Mouse (Mus musculus) retina, embryonic 14.5 days (tissue): ENCODE measurements around the gene Dmd.
A peak's percentile ranks its signal among the peaks of the same experiment; 100 is the strongest.
"Not testable (repeated sequence)": the region's sequence is repeated elsewhere in the genome, so short reads cannot be mapped to it uniquely, and the experiment has no call there.

Source experiments
- DNase-seq: peaks from one replicate; pipeline ENCODE4 v3.0.0-alpha.2; 2015; ENCODE audit warnings: low spot score

The Dmd gene

DNA sequence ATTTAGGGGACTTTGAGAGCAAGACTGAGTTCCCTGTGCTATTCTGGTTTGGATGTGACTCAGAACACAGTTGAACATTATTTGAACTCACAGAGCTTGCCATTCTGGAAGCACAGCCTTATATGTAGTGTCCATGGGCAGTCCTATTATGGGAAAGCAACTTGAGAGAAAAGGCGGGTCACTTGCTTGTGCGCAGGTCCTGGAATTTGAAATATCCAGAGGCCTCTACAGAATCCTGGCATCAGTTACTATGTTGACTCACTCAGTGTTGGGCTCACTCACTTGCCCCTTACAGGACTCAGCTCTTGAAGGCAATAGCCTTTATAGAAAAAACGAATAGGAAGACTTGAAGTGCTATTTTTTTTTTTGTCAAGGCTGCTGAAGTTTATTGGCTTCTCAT is at the start of gene Dmd:
Gene Dmd (plus strand): TSS at position 241 of the 400 bp plus-strand sequence.
- no peak for DNase-seq

DNA sequence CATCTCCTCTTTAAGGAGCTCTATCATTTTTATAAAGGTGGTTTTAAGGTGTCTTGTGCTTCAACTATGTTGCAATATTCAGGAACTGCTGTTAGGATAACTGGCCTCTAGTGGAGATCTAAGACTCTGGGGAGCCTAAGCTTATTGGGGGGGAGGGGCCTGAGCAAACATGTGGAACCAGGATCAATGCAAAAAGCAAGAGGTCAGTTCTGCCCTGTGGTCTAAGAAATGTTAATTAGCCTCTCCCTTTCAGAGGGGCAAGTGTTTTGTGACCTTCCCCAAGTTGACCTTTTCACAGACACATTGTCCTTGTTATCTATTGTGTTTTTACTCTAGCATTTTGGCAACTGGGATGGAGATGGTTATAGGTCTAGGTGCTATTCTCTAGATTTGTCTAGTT is 47.2 kb upstream of the Dmd start:
- no peak for DNase-seq

DNA sequence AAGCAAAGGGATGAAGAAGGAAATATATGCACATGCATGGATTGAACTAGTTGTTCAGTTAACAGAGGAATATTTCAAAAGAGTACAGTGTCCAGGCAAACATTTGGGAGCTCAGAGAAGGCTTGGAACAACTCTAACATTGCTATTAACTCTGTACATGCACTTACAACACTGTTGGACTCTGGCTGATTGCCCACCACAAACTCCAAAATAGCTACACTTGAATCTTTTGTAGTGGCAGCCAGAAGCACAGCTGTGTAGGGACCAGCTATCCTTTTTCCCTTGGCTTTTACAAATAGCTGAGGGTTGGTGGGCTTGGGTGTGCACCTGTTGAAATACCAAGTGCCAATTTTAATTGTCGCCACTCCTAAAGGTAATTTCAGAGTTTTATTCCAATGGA is 39.0 kb downstream of the Dmd start:
- no peak for DNase-seq

DNA sequence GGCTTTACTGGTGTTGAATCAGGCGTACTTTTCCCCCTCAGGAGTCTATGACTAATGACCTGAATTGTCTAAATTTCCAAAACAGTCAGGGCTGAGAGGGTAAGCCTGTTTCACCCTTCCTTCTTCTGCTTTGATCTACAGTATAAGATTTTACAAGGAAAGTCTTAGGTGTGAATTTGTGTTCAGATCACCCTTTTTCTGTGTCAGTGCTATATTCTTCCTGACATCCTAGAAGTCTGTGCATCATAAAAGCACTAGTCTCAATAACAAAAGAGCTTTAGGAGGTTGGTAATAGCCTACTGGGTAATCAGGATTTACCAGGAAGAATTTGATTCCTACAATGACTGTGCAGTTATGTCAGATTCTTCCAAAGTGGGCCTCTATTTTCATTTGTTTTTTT is 101.5 kb downstream of the Dmd start:
- no peak for DNase-seq

GRCm38 (mm10) chrX:83116171-83116876 is 167.7 kb downstream of the Dmd start:
- DNase-seq, result no peak

DNA sequence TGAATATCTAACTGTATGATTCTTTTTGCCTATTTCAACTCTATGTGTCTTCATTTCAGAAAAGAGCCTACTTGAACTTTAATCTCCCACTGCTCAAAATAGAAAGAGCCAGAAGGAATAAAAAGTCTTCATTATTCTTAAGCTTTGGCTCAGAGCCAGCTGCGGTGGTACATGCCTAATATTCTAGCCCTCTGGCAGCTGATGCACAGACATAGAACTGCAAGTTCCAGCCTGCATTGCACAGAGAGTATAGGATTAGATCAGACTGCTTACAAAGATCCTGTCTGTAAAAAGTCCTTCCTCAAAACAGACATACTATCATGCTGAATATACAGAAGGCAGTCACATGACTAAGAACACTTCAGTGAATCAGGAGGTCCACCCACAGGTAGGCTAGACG is 168.5 kb downstream of the Dmd start:
- peak; percentile 2 for DNase-seq

GRCm38 (mm10) chrX:83220563-83220962 is 271.9 kb downstream of the Dmd start:
- no peak for DNase-seq

DNA sequence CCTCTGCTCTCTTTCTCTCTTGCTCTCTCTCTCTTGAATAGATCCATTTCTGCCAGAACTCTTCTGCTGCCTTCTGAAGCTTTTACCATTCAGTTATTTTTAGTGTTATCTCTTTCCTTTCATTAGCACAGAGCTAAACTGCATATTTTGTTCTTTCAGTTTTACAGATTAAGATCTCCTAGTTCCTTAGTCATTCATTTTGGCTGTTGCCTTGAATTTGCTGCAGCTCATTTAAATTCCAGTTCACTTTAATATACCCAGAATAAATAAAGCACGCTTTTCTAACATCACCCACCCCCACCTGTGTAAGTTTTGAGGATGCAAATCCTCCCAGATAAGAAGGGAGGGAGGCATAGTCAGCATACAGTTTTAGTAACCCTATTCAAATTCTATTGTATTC is 272.4 kb downstream of the Dmd start:
- no peak for DNase-seq

GRCm38 (mm10) chrX:83487598-83487997 is 538.9 kb downstream of the Dmd start, which contains the start of gene Tsga8:
Gene Tsga8 (minus strand): TSS chrX:83487924.
- DNase-seq, result no peak

GRCm38 (mm10) chrX:83674998-83675397 is 726.3 kb downstream of the Dmd start:
- DNase-seq, result no peak

DNA sequence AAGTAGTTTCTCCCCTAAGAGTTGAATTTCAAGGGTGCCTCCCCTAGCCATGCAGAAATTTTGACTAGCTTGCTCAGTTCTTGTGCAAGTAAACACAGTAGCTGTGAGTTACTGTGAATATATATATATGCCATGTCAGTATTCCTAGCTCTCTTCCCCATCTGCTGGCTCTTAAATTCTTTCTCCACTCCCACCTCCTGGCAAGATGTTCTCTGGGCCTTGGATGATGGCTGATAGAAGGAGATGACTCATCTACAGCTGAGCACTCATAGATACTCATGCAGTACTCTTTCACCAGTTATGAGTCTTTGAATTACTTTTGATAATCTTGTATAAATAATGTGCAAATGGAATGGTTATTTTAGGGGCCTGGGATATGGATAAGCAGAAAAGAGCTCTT is 737.9 kb downstream of the Dmd start:
- no peak for DNase-seq

- peak; percentile 62 for DNase-seq
These were observed 791.9 kb downstream of the Dmd start for GRCm38 (mm10) chrX:83740533-83740932.

DNA sequence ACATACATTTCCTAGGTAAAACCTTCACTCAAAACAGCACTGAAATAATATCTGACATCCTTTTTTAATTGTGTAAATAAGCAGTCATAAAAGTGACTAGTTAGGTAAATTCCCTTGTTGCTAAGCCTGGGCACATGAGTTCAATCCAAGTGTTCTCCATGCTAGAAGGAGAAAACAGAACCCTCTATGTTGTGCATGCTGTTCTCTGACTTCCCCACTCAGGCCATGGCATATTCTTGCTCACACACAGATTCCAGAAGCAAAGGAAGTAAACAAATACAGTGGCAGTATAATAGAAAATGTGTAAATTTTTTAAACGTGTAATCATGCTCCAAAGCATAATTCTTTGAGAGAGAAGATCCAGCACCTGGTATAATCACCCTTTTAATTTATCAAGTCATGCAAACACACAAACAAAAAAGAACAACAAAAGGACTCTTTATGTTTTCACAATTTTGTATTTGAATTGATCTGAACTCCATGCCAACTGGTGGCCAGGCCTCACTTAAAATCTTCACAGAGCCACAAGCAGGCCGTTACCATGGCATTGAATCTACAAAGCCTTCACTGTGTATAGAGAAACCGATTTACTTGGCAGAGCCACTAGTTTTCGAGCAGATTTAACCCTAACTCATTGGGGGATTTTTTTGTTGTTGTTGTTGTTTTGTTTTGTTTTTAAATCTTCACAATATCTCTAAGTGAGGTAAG is 797.8 kb downstream of the Dmd start:
- DNase-seq, result no peak

- peak; percentile 17 for DNase-seq
These were observed 838.7 kb downstream of the Dmd start for GRCm38 (mm10) chrX:83787406-83787805.

DNA sequence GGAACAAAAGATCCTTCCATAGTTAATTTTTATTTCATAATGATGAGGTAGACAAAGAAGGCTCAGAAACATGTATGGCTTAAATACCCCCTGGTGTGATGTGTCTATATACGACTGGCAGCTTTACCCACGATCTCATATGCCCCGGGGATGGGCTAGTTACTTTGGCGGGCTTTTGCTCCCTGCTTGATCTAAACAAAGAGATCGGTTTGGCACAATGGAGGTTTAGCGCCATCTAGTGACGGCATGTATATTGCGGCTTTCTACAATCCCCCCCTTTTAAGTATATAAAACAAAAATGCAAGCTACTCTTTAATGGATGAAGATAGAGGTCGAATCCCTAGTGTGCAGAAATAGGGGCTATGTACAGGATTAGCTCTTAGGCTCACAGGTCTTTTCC is 918.8 kb downstream of the Dmd start:
- DNase-seq, result peak; percentile 22

DNA sequence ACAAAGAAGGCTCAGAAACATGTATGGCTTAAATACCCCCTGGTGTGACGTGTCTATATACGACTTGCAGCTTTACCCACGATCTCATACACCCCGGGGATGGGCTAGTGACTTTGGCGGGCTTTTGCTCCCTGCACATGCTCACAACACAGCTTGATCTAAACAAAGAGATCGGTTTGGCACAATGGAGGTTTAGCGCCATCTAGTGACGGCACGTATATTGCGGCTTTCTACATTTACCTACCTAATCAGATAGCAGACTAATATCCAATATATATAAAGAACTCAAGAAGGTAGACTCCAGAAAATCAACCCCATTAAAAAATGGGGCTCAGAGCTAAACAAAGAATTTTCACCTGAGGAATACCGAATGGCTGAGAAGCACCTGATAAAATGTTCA is 926.7 kb downstream of the Dmd start:
- peak; percentile 73 for DNase-seq

- no peak for DNase-seq
These were observed 1027.2 kb downstream of the Dmd start for GRCm38 (mm10) chrX:83975895-83976294.

GRCm38 (mm10) chrX:84001294-84001693 is 1052.6 kb downstream of the Dmd start:
- peak; percentile 60 for DNase-seq

DNA sequence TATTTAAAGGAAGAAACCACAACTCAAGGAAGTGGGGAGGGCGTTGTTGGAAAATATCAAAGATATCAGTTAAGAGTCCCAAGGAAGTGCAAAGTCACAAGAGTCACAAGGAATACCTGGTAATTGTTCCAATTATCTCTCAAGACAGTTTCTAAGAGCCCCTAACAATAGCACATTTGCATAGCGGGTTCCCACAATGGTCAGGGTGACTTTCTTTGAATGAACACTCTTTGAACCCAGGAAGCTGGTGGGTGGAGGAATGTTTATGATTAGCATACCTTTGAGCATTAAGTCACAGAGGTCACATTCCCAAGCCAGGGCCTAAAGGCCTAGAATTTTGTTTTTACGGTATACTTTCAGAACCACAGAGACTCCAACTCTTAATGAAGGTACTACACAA is 1113.8 kb downstream of the Dmd start:
- not testable (repeated sequence) for DNase-seq

DNA sequence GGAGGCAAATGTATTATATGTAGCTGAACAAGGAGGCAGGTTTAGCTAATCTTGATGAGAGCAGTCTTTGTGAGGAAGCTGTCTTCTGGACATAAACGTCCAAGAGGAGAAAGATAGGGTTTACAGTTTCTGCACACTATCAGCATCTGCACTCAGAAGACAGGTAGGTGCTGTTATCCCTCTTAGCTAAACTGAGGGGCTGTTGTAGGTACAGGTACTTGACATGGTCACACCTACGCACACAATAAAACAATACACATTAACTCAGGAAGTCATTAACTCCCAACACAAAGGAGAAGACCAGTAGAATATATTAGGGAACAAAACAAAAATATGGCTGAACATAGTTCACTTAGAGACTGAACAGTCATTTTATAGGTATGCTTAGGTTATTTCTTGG is 1217.2 kb downstream of the Dmd start:
- no peak for DNase-seq

- DNase-seq, result no peak
These were observed 1292.7 kb downstream of the Dmd start for GRCm38 (mm10) chrX:84241297-84241859.

GRCm38 (mm10) chrX:84330593-84330992 is 1381.9 kb downstream of the Dmd start:
- DNase-seq, result no peak

DNA sequence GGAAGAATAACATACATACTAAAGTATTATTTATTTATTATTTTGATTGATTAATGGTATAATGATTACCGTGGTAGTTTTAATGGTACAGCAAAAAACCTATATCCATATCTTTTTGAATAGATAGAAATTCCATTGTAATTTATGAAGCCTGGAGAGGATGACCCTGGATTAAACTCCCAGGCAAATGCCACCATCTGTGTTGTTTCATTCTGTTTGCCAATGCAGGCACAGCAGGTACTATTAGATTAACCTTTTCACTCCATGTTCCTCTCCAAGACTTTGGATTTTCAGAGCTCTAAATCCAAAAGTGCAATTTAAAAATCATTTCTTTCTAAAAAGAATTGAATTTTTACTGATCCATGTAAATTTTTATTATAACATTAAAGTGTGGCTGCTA is 1383.5 kb downstream of the Dmd start:
- DNase-seq, result no peak
